Mouse (Mus musculus) cerebellum, adult 18-20 months (tissue): ENCODE measurements around the gene Tmub2.
"Not testable (repeated sequence)": the region's sequence is repeated elsewhere in the genome, so short reads cannot be mapped to it uniquely, and the experiment has no call there.

Experiments
- DNase-seq, 2 experiments: peaks; one replicate each; pipeline ENCODE4 v3.0.0; 2021

The Tmub2 gene

DNA sequence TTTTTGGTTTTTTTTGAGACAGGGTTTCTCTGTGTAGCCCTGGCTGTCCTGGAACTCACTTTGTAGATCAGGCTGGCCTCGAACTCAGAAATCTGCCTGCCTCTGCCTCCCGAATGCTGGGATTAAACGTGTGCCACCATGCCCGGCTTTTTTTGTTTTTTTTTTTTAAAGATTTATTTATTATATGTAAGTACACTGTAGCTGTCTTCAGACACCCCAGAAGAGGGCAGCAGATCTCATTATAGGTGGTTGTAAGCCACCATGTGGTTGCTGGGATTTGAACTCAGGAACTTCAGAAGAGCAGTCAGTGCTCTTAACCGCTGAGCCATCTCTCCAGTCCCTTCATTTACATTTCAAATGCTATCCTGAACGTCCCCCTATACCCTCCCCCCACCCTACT lies 4.5 kb upstream of the Tmub2 start:
- not testable (repeated sequence) for DNase-seq

- no peak for DNase-seq
These were observed 809 bp upstream of the Tmub2 start for GRCm38 (mm10) chr11:102283922-102284321.

DNA sequence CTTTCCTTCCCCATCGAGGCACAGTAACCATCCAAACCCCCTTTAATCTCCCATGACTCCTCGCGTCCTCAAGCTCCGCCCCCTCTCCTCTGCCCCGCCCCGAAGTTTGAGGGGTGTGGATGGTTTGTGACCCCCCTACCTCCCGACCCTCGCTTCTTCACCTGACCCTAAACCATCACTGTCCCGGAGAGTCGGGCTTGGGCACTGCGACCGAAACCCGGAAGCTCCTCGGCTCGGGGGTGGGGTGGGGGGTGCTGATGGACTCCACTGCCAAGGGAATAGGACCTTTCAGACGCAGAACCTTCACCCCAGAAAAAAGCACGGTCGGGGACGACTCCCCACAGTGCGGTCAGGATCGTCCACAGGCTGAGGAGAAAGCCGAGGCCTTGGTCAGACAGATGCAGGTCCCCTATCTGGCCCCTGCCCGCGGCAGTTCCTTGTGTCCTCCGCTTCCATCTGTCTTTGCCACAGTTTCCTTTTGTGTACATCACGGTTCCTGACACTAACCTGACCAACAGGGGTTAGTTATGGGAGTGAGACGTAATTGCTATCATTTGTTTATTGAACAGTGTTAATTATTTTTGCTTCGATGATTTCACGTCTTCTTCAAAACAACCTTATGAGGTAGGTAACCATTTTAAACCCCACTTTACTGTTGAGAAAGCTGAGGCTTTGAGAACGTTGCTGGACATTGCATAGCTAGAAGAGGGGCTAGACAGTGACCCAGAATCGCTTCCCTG lies 534 bp downstream of the Tmub2 start:
- DNase-seq = no peak

GRCm38 (mm10) chr11:102287485-102287884 lies 2.8 kb downstream of the Tmub2 start:
- no peak for DNase-seq

GRCm38 (mm10) chr11:102288027-102288804 lies 3.5 kb downstream of the Tmub2 start:
- no peak for DNase-seq

- no peak for DNase-seq
These were observed 4.2 kb downstream of the Tmub2 start for GRCm38 (mm10) chr11:102288913-102289312.

DNA sequence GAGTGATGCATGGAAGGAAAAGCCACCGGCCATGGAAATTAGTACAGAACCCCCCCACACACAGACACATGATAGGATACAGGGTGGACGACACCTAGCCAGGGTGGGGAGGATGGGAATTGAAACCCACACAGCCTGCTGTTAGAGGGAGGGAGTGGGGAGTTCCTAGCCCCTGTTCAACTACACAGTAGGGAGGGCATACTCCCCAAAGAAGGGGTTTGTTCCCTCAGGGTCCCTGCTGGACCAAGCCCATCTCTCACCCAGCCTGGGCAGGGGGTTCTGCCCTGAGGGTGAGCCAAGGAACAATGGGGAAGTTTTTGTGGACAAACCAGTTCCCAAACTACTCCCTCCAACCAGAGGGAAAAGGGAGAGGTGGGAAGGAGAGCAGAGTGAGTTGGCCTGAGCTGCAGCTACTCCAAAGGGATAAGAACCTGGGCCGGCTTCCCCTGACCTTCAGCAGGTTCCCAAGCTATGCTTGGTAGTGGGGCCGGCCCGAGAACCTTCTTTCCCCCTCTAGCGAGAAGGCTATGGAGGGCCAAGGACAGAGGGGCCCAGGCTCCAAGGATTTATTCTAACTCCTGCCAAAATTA lies 4.9 kb downstream of the Tmub2 start:
- no peak for DNase-seq

DNA sequence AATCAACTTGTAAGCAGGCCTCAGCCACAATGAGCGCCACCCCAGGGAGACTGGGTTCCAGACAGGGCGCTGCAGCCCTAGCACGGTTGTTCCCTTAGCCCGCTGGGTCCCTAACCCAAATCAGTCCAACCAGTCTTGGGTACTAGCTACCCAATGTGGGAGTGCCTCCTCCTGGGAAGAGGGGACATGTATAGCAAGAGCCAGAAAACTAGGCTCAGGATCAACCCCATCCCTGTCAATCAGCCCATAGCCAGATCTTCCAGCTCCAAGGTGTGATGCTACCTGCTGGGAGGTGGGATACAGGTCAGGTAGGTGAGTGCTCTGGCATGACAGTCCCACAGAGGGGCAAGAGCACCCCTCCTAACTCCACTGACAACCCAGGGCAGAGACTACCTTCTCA lies 5.4 kb downstream of the Tmub2 start:
- DNase-seq = no peak

GRCm38 (mm10) chr11:102291051-102291535 lies 6.4 kb downstream of the Tmub2 start:
- DNase-seq = no peak

- no peak for DNase-seq
These were observed 9.2 kb downstream of the Tmub2 start for GRCm38 (mm10) chr11:102293971-102294370.

DNA sequence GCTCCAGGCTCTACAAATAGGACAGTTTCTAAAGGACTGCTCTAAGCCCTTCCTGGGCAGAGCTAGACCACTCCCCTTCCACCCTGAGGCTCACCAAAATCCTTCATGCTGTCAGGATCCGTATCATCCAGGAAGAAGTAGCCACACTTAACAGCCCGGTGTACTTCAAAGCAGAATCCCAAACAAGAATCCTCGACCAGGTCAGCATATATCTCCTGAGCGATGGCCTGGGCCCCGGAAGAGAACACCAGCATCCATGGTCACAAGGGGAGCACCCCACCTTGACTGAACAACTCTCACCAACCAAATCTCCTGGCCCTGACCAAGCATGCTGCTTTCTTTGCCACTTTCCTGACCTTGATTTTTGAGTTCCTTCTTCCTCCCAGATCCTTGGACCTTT lies 9.7 kb downstream of the Tmub2 start:
- no peak for DNase-seq

- peak; percentile 34 to 47 for DNase-seq
These were observed 10.3 kb downstream of the Tmub2 start for GRCm38 (mm10) chr11:102294887-102295597.

- DNase-seq = peak in 1 of 2 experiments; percentile 54
These were observed 11.1 kb downstream of the Tmub2 start for GRCm38 (mm10) chr11:102295598-102296471.

DNA sequence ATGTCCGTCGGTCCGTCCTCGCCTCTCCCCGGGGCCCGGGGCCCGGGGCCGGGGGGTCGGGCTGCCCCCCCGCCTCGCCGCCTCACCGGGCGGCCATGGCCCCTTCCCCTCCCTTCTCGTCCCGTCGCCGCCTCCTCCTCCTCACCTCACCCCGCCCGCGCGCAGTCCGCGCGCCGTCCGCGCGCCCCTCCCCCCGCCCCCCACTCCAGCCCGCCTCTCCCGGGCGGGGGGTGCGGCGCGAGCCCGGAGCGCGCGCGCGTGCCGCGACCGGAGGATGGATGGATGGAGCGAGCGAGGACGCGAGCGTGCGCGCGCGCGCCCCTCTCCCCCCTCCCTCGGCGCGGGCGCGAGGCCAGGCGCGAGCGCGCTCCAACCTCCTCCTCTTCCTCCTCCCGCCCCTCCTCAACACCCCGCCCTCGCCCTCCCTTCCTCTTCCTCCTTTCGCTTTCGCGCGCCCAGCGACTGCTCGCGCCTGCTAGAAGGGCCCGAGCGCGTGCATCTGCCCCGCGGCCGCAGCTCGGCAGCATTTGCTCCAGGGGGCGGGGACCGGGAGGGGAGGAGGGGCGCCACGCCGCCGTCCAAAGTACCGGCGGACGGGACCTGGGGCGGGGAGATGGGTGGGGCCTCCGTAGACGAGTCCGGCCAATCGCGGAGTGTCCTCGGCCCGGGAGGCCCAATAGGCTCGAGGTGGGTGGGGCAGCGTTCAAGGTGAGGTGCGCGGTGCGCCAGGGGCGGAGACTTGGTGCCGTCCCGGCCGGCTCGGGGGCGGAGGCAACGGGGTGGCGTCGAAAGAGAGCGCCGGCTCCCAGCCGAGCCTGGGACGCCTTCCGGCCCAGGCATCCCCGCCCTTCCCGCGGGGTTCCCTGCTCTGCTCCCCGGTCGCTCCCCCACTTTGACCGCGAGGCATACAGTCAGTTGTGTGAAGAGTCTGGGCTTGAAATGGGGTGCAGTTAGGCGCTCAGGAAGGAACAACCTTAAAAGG lies 12.1 kb downstream of the Tmub2 start, which contains the start of gene Atxn7l3:
Gene Atxn7l3, minus strand, starts transcription at position 141 of the 982 bp plus-strand sequence.
- peak; percentile 97 to 100 for DNase-seq

DNA sequence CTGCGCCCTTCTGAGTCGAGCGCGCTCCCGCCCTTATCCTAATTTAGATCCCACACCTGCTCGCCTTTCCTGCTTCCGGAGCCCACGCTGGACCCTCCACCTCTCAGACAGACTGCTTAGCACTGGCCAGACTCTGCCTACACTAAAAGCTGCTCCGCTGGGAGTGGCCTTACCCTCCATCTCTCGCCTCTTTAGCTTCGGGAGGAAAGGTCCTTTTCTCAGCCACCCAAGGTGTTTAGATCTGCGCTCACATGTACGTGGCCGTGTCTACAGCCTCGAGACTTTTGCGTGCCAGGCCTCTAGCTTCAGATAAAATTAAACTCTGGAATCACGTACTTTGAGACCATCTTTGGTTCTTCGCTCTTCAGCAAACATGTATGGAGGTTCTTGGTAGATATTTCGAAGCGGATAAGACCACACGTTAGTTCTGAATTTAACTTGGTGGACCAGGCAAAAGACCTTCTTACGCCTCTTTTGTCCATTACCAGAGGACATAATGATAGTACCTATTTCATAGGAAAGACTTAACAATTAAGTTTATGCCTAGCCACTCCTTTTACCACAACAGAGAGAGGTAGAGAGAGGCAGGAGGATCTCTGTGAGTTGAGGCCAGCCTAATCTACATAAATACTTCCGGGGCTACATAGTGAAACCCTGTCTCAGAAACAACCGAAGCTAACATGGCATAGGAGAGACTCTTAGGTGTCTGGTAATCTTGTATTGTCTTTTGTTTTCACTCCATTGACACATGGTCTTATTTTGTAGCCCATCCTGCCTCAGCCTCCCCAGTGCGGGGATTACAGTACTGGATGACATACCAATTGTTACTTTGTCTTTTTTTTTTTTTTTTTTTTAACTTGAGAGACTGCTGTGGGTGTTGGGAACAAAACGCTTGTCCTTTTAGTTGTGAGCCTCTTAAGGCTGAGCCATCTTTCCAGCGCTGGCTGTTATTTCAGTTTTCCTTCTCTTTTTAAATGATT lies 13.1 kb downstream of the Tmub2 start:
- DNase-seq = no peak

DNA sequence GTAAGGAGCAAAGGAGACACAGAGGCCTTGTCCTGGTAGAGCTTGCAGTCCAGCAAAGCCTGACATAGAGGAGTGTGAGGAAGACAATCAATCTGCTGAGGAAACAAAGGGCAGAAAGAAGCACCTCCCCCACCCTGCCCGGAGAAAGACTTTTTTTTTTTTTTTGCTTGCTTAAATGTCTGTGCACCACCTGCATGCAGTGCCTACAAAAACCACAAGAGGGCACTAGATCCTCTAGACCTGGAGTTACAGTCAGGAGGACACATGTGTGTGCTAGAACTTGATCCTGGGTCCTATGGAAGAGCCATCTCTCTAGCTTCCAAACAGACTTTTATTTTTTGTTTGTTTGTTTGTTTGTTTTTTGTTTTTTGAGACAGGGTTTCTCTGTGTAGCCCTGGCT lies 15.1 kb downstream of the Tmub2 start:
- peak; percentile 52 to 57 for DNase-seq

DNA sequence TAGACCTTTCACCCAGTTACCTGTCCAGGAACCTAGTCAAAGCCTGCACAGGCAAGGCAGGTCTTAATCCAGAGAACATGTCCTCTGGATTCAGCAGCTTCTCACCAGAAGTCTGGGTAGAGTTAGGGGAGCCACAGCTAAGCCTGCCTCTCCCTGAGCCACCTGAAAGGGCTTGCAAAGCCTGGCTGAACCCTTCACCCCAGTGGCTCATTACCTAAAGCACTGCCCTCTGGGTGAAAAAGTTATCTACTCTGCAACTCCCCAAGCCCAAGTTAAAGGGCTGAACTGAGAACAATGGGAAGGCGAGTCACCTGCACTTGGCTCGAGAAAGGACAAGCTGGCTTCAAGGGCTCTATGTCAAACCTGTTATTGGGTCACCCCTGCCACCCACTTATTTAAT lies 19.4 kb downstream of the Tmub2 start:
- no peak for DNase-seq

DNA sequence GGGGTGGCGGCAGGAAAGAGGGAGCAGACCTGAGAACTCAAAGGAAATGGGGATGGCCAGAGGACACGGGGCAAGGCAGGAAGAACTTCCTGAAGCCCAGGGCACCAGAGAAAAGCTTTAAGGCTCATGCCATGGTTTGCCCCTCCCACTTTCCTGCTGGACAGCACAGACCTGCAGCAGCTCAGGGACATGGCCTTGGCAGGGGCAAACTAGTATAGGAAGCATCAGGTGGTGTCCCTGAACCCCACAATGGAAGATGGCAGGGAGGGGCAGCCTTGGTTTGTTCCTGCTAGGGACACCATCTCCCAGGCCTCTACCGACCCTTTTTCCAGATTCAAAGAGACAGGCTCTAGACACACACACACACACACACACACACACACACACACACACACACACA lies 20.6 kb downstream of the Tmub2 start:
- DNase-seq = no peak

DNA sequence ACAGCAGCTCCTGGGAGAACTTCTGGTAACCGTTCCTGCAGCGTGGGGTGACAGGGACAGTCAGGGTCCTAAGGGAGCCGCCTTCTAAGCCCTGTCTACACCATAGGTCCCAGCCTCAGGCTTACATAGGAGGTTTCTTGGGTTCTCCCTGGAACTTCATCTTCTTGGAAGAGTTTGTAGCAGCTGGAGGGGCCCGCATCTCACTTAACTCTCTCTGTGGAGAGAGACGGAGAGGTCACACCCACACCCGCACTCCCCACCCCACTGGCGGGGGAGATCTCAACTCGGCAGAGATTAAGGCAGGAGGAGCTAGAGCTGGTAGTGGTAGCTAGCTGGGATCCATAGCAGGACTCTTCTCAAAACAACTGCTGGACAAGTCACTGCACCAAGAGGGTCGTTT lies 23.4 kb downstream of the Tmub2 start:
- no peak for DNase-seq
